Mouse (Mus musculus): ENCODE measurements around the gene Smpd3. TPM values are rescaled to one million over a fixed set of nuclear protein-coding genes. Genes with fewer than 3 reads are reported as not detected.
A peak's percentile ranks its signal among the peaks of the same experiment; 100 is the strongest.
"Not testable (repeated sequence)": the region's sequence is repeated elsewhere in the genome, so short reads cannot be mapped to it uniquely, and the experiment has no call there.

The Smpd3 gene
- total RNA-seq, 4 experiments from 2014 or later = 65.8 to 76.1 (median 71.5) TPM

GRCm38 (mm10) chr8:106326624-106327023, 11.2 kb downstream of the Smpd3 start:
- no peak for DNase-seq (ENCODE audit: low spot score in 2 of 2)

DNA sequence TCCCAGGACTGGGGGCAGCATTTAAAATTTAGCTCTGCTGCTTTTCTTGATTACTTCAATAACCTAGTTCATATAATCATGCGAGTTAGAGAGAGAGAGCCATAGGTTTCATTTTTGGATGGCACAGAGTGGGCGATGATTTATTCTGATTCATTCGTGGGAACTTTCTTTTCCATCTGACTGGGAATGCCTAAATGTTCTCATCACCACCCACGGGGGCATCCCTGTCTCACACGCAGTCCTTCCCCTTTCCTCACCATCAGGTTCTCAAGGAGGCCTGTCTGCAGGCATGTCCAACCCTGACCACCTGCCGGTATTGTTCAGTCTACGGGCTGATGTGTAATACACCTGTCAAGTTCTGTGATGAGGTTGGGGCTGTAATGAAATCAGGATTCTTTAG, 16.4 kb downstream of the Smpd3 start:
- peak in 1 of 2 experiments; percentile 55 for DNase-seq (ENCODE audit: low spot score in 2 of 2)

DNA sequence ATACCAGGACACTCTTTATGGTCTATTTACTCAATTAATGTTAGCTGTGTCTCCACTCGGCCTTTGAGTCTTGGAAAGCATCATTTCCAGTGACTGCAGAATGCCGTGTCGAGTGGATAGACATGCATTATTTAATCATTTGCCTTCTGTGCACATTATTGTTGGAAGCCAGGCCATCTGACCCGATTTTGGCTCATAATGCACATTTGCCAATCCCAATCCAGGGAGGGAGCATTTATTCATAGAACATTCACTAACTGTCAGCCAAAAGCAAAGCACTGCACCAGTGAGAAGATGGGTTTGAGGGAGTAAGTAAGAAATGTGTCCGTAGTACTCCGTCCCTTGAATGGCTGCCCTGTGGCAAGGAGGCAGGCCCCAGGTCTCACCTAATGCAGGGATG, 17.8 kb downstream of the Smpd3 start:
- no peak for DNase-seq (ENCODE audit: low spot score in 2 of 2)

DNA sequence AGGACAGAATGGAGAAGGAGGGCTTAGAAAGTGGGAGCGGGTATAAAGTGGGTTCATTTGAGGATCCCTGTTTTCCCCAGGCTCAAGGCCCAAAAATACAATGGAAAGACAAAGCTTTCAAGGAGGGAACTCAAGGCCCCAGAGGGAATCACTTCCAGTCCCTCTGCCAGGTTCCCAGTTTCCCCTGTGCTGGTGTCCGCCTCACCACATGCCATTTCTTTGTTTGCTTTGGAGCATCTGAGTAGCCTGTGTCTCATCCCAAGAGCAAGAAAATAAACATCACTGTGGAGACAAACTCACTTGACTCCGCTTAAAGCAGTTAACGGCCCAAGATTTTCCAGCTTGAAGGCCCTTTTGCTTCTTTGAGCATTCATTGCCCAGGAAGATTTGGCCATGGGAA, 20.7 kb downstream of the Smpd3 start:
- no peak for DNase-seq (ENCODE audit: low spot score in 2 of 2)

DNA sequence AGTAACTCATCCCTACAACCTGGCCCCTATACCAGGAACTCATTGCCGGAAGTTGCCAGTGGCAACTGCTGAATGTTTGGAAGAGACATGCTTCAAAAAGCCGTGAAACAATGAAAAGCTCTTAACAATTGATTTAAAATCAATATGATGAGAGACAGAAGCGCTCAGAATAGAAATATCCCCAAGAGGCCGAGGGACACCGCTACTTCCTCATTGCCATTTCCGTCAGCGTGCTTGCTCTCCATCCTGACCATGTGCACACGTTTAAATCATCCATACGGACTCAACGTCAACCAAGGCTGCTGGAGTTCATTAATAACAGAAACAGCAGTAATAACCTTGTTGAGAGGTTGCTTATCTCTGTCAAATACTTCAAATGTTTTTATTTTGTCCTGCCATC, 21.3 kb downstream of the Smpd3 start:
- no peak for DNase-seq (ENCODE audit: low spot score in 2 of 2)

- DNase-seq (ENCODE audit: low spot score in 2 of 2) = no peak
Measured at GRCm38 (mm10) chr8:106315402-106316187, 22.2 kb downstream of the Smpd3 start.

GRCm38 (mm10) chr8:106313799-106314198, 24.0 kb downstream of the Smpd3 start:
- no peak for DNase-seq (ENCODE audit: low spot score in 2 of 2)

GRCm38 (mm10) chr8:106313120-106313737, 24.6 kb downstream of the Smpd3 start:
- DNase-seq (ENCODE audit: low spot score in 2 of 2) = no peak

- no peak for DNase-seq (ENCODE audit: low spot score in 2 of 2)
Measured at GRCm38 (mm10) chr8:106311967-106312366, 25.8 kb downstream of the Smpd3 start.

GRCm38 (mm10) chr8:106310026-106310652, 27.6 kb downstream of the Smpd3 start:
- no peak for DNase-seq (ENCODE audit: low spot score in 2 of 2)

DNA sequence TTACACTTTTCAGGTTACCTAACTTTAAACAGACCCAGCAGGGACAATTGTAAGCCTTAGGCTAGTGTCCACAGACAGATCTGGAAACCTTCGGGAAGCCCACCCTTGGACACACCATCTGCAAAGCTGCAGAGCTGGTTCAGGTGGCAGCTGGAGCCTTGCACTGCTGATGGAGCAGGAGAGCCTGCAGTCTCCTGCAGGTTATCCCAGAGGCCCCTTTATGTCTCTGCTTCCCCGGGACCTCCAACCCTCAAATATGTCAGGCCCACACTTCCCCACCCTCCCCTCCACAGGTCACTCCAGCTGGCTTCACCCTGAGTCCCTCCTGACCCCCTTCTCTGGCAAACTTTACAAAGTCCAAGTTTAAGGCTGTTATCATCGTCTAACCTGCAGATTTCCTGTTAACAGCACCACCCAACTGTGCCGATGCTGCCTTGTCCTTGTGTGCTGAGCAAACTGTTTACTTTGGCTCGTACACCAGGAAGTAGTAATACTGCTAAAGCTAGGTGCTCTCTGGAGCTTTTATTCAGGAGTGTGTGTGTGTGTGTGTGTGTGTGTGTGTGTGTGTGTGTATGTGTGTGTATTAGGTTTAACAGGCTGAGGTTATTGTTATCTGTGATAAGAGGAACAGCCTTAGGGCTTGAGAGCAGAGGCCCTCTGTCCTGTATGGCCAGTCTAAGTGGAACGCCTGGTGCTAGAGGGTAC, 29.6 kb downstream of the Smpd3 start:
- not testable (repeated sequence) for DNase-seq (ENCODE audit: low spot score in 2 of 2)

DNA sequence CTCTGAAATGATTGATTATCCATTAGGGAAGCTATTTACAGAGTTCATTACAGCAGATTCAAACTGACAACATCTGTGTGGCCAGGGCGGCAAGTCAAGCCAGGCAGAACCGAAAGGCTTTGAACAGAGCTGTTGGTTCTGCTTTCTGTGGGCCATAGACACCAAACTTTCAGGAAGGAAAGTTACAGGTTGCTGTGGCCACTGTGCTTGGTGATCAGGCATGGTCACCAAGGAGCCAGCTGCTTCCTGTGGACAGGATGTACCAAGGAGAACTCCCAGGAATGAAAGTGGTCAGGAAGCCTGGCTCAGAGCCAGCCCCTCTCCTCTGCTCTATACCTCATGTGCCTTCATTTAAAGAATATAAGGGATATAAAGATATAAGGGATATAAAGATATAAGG, 30.2 kb downstream of the Smpd3 start:
- no peak for DNase-seq (ENCODE audit: low spot score in 2 of 2)

- not testable (repeated sequence) for DNase-seq (ENCODE audit: low spot score in 2 of 2)
Measured at GRCm38 (mm10) chr8:106306711-106307248, 31.0 kb downstream of the Smpd3 start.

GRCm38 (mm10) chr8:106306076-106306475, 31.7 kb downstream of the Smpd3 start:
- no peak for DNase-seq (ENCODE audit: low spot score in 2 of 2)

DNA sequence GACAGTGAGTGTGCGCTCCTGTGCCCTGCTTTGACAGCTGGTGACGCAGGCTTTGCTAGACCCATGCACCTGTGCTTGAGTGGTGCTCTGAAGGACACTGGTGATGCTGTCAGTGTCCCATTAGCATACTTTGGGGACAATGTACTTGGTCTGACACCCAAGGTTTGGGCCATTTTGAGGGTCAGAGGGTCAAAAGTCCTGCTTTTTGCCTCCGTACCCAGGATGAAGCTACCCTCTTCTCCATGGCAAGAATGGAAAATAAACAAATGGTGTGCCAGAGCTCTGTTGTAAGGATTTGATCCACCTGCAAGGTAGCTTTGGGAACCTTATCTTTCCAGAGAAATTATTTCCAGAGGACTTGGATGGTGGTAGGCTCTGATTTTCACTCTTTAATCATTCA, 32.5 kb downstream of the Smpd3 start:
- no peak for DNase-seq (ENCODE audit: low spot score in 2 of 2)

DNA sequence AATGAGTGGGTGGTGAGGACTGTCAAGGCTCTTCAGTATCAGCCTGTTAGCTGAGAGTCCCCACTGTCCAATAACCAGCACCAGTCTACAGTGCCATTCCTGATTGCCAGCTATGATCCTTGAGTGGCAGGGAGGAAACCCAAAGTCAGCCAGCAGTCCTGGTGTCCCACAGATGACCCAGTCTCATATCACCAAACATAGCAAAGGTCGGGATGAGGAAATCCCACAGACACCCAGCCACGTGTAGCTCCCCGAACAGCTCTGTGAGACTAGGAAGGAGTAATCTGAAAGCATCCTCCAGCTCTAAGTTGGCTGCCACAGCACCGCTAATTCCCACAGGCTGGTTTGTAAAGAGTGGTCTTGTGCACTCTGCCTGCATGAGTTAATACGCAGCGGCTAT, 33.5 kb downstream of the Smpd3 start:
- DNase-seq (ENCODE audit: low spot score in 2 of 2) = no peak

GRCm38 (mm10) chr8:106300739-106301715, 36.8 kb downstream of the Smpd3 start:
- DNase-seq (ENCODE audit: low spot score in 2 of 2) = peak in 1 of 2 experiments; percentile 52

- no peak for DNase-seq (ENCODE audit: low spot score in 2 of 2)
Measured at GRCm38 (mm10) chr8:106299686-106300085, 38.1 kb downstream of the Smpd3 start.

DNA sequence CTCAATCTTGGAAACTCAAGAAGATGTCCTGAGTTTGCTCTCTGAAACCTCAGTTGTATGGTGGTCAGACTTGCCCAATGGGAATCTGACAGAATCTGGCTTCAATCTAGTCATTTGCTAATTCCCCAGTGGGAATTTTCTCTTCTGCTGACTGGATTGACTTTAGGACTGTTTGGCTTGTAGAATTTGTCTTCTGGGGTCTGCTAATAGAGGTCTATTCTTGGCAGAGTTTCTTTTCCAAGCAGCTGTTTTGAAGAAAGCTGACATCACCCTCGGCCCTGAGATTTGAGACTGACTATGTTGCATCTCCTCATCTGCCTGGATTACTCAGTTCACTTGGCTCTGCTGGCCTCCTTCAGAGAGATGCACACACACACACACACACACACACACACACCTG, 38.9 kb downstream of the Smpd3 start:
- no peak for DNase-seq (ENCODE audit: low spot score in 2 of 2)

DNA sequence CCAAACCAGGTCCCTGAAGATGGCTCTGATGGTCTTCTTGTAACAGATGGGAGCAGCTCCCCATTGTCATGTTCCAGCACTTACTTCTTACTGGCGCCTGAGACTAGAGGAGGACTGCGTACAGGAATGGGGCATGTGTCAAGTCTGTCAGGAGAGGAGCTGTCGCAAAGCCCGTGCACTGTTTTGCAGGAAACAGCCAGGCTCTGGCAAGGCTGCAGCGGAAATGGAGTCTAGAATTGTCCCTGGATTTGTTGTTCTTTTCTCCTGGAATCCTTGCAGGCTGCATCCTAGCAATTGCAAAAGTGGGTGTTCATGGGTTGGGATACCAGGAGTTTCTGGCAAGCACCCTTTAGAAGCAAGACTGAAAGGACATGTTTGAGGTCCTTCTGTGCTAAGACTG, 39.5 kb downstream of the Smpd3 start:
- no peak for DNase-seq (ENCODE audit: low spot score in 2 of 2)

All from left cerebral cortex, adult 8-10 months (tissue).